Mouse (Mus musculus): ENCODE measurements around the gene Gtf2a2. TPM values are rescaled to one million over a fixed set of nuclear protein-coding genes. Genes with fewer than 3 reads are reported as not detected.

The Gtf2a2 gene
- polyA plus RNA-seq, 1 experiment from 2014 or later, result 221 TPM

GRCm38 (mm10) chr9:70047839-70048238 lies 35.5 kb downstream of the Gtf2a2 start:
- WGBS, result 70% methylated on average over 3 of the region's 3 CpGs

GRCm38 (mm10) chr9:70048280-70048679 lies 35.9 kb downstream of the Gtf2a2 start:
- no peaks in the 10 kb centered on the region for H3K9me3 ChIP-seq
- no peaks in the 10 kb centered on the region for H3K27me3 ChIP-seq
- no peak overlapping the region for H3K27ac ChIP-seq (replicated peaks)
- H3K36me3 ChIP-seq, result no peaks in the 10 kb centered on the region
- H3K4me1 ChIP-seq (replicated peaks), result no peaks in the 10 kb centered on the region
- ATAC-seq (ENCODE audit: low read depth), result no peak
- no peak overlapping the region for H3K4me2 ChIP-seq
- 45% methylated on average over 5 of the region's 5 CpGs for WGBS
- H3K9ac ChIP-seq, result no peak overlapping the region
- no peak overlapping the region for H3K4me3 ChIP-seq

More at GRCm38 (mm10) chr9:70047839-70048238, 35.5 kb downstream of the Gtf2a2 start:
- Histone ChIP-seq H3K27me3 (no peaks in the 10 kb centered on the region), H3K36me3 (no peaks in the 10 kb centered on the region), H3K9me3 (no peaks in the 10 kb centered on the region), H3K4me2 (no peak overlapping the region), H3K4me3 (no peak overlapping the region), H3K9ac (no peak overlapping the region), H3K4me1 (replicated peaks) (no peaks in the 10 kb centered on the region), H3K27ac (replicated peaks) (no peak overlapping the region)
- no peak for ATAC-seq (ENCODE audit: low read depth)

DNA sequence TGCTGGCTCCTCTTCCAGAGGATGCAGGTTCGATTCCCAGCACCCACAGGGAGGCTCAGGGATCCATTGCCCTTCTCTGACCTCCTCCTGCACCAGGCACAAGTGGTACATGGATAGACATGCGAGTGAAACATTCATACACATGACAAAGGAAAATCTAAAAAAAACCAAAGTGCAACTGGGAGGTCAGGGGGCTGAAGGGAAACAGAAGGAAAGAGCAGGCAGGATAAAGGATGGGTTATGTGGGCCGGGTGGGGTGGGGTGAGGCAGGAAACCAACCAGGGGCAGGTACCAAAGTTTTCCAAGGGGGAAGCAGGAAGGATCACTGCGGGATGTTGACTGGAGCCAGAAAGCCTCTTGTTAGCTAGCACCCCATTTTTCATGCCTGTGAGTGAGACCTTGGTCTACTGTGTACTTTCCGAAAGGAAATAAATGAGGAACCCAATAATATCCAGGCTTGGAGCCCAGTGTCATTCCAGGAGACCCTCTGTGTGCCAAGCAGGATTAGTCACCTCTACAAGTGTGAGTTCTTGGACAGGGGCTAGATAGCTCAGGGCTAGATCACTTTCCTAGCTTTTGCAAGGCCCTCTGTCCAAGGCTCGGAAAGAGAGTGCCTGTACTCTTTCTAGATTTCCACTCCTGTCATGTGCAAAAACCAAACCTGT lies 36.5 kb downstream of the Gtf2a2 start:
- Histone ChIP-seq H3K9me3 (no peaks in the 10 kb centered on the region), H3K9ac (no peak overlapping the region), H3K36me3 (no peaks in the 10 kb centered on the region), H3K4me3 (no peak overlapping the region), H3K27ac (replicated peaks) (no peak overlapping the region), H3K27me3 (no peaks in the 10 kb centered on the region), H3K4me2 (no peak overlapping the region), H3K4me1 (replicated peaks) (no peaks in the 10 kb centered on the region)
- 61% methylated on average over 6 of the region's 6 CpGs for WGBS
- no peak for ATAC-seq (ENCODE audit: low read depth)

- Histone ChIP-seq H3K9ac (no peak overlapping the region), H3K9me3 (no peaks in the 10 kb centered on the region), H3K27ac (replicated peaks) (no peak overlapping the region), H3K36me3 (no peaks in the 10 kb centered on the region), H3K27me3 (no peaks in the 10 kb centered on the region), H3K4me2 (no peak overlapping the region), H3K4me3 (no peak overlapping the region), H3K4me1 (replicated peaks) (no peaks in the 10 kb centered on the region)
- WGBS, result 38% methylated on average over 3 of the region's 3 CpGs
- no peak for ATAC-seq (ENCODE audit: low read depth)
These were observed 37.0 kb downstream of the Gtf2a2 start for GRCm38 (mm10) chr9:70049416-70049783.

DNA sequence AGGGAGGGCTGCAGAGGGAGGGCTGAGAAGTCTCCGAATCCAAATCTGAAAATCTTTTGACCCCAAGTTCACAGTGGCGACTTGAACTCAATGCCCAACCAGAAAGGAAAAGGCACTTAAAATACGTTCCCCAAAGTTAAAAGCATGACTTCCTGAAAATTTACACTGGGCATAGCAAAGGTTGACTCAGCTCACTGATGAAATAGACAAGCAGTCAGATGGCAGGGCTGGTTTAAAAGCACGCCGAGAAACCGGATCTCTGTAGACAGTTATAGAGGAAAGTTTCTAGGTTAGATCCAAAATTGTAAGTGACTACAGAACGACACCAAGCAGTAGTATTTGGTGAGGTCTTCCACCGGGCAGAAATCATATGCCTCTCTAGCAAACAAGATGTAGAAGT lies 37.5 kb downstream of the Gtf2a2 start:
- no peaks in the 10 kb centered on the region for H3K9me3 ChIP-seq
- 57% methylated on average over 8 of the region's 8 CpGs for WGBS
- no peaks in the 10 kb centered on the region for H3K4me1 ChIP-seq (replicated peaks)
- no peaks in the 10 kb centered on the region for H3K27me3 ChIP-seq
- no peak overlapping the region for H3K27ac ChIP-seq (replicated peaks)
- H3K9ac ChIP-seq, result no peak overlapping the region
- H3K36me3 ChIP-seq, result no peaks in the 10 kb centered on the region
- H3K4me2 ChIP-seq, result no peak overlapping the region
- ATAC-seq (ENCODE audit: low read depth), result no peak
- H3K4me3 ChIP-seq, result no peak overlapping the region

GRCm38 (mm10) chr9:70052730-70053129 lies 40.4 kb downstream of the Gtf2a2 start:
- Histone ChIP-seq H3K36me3 (no peaks in the 10 kb centered on the region), H3K9me3 (no peaks in the 10 kb centered on the region), H3K27ac (replicated peaks) (no peak overlapping the region), H3K4me1 (replicated peaks) (no peaks in the 10 kb centered on the region), H3K4me2 (no peak overlapping the region), H3K4me3 (no peak overlapping the region), H3K27me3 (no peaks in the 10 kb centered on the region), H3K9ac (no peak overlapping the region)
- ATAC-seq (ENCODE audit: low read depth), result no peak
- WGBS, result 49% methylated on average over 3 of the region's 3 CpGs

GRCm38 (mm10) chr9:70053411-70053810 lies 41.1 kb downstream of the Gtf2a2 start:
- ATAC-seq (ENCODE audit: low read depth), result no peak
- Histone ChIP-seq H3K4me3 (no peak overlapping the region), H3K9me3 (no peaks in the 10 kb centered on the region), H3K27me3 (no peaks in the 10 kb centered on the region), H3K27ac (replicated peaks) (no peak overlapping the region), H3K36me3 (no peaks in the 10 kb centered on the region), H3K4me1 (replicated peaks) (no peaks in the 10 kb centered on the region), H3K4me2 (no peak overlapping the region), H3K9ac (no peak overlapping the region)
- 41% methylated on average over 3 of the region's 3 CpGs for WGBS

GRCm38 (mm10) chr9:70062012-70062411 lies 49.7 kb downstream of the Gtf2a2 start:
- no peaks in the 10 kb centered on the region for H3K27me3 ChIP-seq
- H3K4me3 ChIP-seq, result no peak overlapping the region
- no peak overlapping the region for H3K27ac ChIP-seq (replicated peaks)
- ATAC-seq (ENCODE audit: low read depth), result no peak
- no peaks in the 10 kb centered on the region for H3K36me3 ChIP-seq
- H3K9me3 ChIP-seq, result no peaks in the 10 kb centered on the region
- no peak overlapping the region for H3K4me2 ChIP-seq
- H3K9ac ChIP-seq, result no peak overlapping the region
- no peaks in the 10 kb centered on the region for H3K4me1 ChIP-seq (replicated peaks)
- WGBS, result 89% methylated on average over 3 of the region's 3 CpGs

DNA sequence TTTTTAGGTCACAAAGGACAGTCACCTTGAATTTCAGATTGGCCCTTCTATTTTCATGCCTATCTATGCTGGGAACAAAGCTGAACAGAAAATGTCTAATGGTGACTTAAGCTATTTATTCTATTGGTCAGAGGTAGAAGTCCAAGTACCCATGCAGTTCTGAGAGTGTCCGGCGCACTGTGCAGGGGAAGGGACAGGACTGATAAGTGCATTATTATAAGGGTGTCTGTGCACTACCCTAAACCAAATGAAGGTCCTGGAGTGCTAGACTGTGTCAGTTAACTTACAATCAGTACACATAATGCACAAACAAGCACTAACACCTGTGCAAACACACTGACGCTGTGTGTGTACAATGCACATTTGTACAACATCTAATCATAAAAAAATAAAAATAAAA lies 55.1 kb downstream of the Gtf2a2 start:
- ATAC-seq (ENCODE audit: low read depth), result no peak
- Histone ChIP-seq H3K27ac (replicated peaks) (no peak overlapping the region), H3K4me1 (replicated peaks) (no peaks in the 10 kb centered on the region; the same call in 1 of the 2 replicates), H3K4me2 (no peak overlapping the region), H3K9ac (no peak overlapping the region), H3K9me3 (no peaks in the 10 kb centered on the region), H3K4me3 (no peak overlapping the region), H3K36me3 (no peaks in the 10 kb centered on the region), H3K27me3 (no peaks in the 10 kb centered on the region)
- WGBS, result 92% methylated on average over 3 of the region's 3 CpGs

- Histone ChIP-seq H3K27ac (replicated peaks) (no peak overlapping the region), H3K4me1 (replicated peaks) (no peaks in the 10 kb centered on the region; the same call in 1 of the 2 replicates), H3K27me3 (no peaks in the 10 kb centered on the region), H3K9me3 (no peaks in the 10 kb centered on the region), H3K4me2 (no peak overlapping the region), H3K36me3 (no peaks in the 10 kb centered on the region), H3K9ac (no peak overlapping the region), H3K4me3 (no peak overlapping the region)
- WGBS, result 55% methylated on average over 8 of the region's 8 CpGs
- ATAC-seq (ENCODE audit: low read depth), result no peak
These were observed 57.6 kb downstream of the Gtf2a2 start for GRCm38 (mm10) chr9:70069961-70070435.

- ATAC-seq (ENCODE audit: low read depth), result no peak
- H3K9me3 ChIP-seq, result no peaks in the 10 kb centered on the region
- H3K4me3 ChIP-seq, result no peak overlapping the region
- H3K36me3 ChIP-seq, result no peaks in the 10 kb centered on the region
- no peaks in the 10 kb centered on the region for H3K27me3 ChIP-seq
- H3K27ac ChIP-seq (replicated peaks), result no peak overlapping the region
- H3K4me2 ChIP-seq, result no peak overlapping the region
- no peaks in the 10 kb centered on the region; the same call in 1 of the 2 replicates for H3K4me1 ChIP-seq (replicated peaks)
- WGBS, result 84% methylated on average over 8 of the region's 8 CpGs
- H3K9ac ChIP-seq, result no peak overlapping the region
These were observed 60.0 kb downstream of the Gtf2a2 start for GRCm38 (mm10) chr9:70072387-70072786.
